Mouse (Mus musculus) stomach, embryonic 16.5 days (tissue): ENCODE measurements around the gene Minos1. TPM values are rescaled to one million over a fixed set of nuclear protein-coding genes. Genes with fewer than 3 reads are reported as not detected.

ENCODE experiments used
- ATAC-seq: fragments of 200-750 bp; cut with Nextera tagmentation; 2 replicates; pipeline ENCODE4 v1.8.0; 2017; ENCODE audit warnings: moderate number of reproducible peaks, moderate TSS enrichment; ENCODE audit not compliant: insufficient read depth, low FRiP score
- H3K27ac ChIP-seq: fragments of 300-500 bp; sonication (generic); 2 replicates; pipeline ENCODE4 v1.5.1; 2014; ENCODE audit warnings: low read length
- H3K27me3 ChIP-seq: fragments of 300-500 bp; sonication (generic); 2 replicates; pipeline ENCODE4 v1.6.1; 2014; ENCODE audit warnings: low read length, control low read depth, mixed read lengths; ENCODE audit not compliant: control insufficient read depth, insufficient read depth
- H3K36me3 ChIP-seq: fragments of 300-500 bp; sonication (generic); 2 replicates; pipeline ENCODE4 v1.6.1; 2014; ENCODE audit warnings: low read length; ENCODE audit not compliant: control insufficient read depth, insufficient read depth
- H3K4me1 ChIP-seq: fragments of 300-500 bp; sonication (generic); 2 replicates; pipeline ENCODE4 v1.6.1; 2014; ENCODE audit warnings: low read length, control low read depth, mixed read lengths; ENCODE audit not compliant: control insufficient read depth, insufficient read depth
- H3K4me2 ChIP-seq: fragments of 300-500 bp; sonication (generic); 2 replicates; pipeline ENCODE4 v1.6.1; 2014; ENCODE audit warnings: low read depth, low read length, mixed read lengths
- H3K4me3 ChIP-seq: fragments of 300-500 bp; sonication (generic); replicated peaks from 2 replicates; pipeline ENCODE4 v1.5.1; 2014; ENCODE audit warnings: mild to moderate bottlenecking, low read length
- H3K9ac ChIP-seq: fragments of 300-500 bp; sonication (generic); 2 replicates; pipeline ENCODE4 v1.6.1; 2014; ENCODE audit warnings: low read length
- H3K9me3 ChIP-seq: fragments of 300-500 bp; sonication (generic); replicated peaks from 2 replicates; pipeline ENCODE4 v1.6.1; 2016; ENCODE audit warnings: low read length, control low read depth; ENCODE audit not compliant: control insufficient read depth
- WGBS: fragments of 180-500 bp; shearing (Covaris S2); extraction: QIAGEN DNeasy Blood & Tissue Kit; methylation state at CpG from one replicate; pipeline ENCODE4 v1.1.7; 2014; 5-methylcytosine and 5-hydroxymethylcytosine counted together
- polyA plus RNA-seq: library from polyadenylated mRNA; unstranded; fragments of >200 nt; fragmentation: Nextera tagmentation; extraction: Ambion mirVana; gene quantifications from 2 replicates; pipeline ENCODE4 v1.2.1, GENCODE M21; 2015

The Minos1 gene
- 442 and 560 TPM in 2 replicates for polyA plus RNA-seq

- peak within 1 kb of the TSS; percentile 90 for H3K27ac ChIP-seq
- no peaks in the 10 kb centered on the region for H3K36me3 ChIP-seq
- no peaks in the 10 kb centered on the region for H3K9me3 ChIP-seq
- peaks cover 10% of the 10 kb centered on the region for H3K4me1 ChIP-seq
- WGBS = under 1% methylated on average over 63 of the region's 63 CpGs
- peak within 1 kb of the TSS; percentile 97 for H3K9ac ChIP-seq
- peak within 1 kb of the TSS; percentile 99 for H3K4me3 ChIP-seq
- peak; percentile 98 for ATAC-seq
- H3K27me3 ChIP-seq = no peaks in the 10 kb centered on the region
- H3K4me2 ChIP-seq = peak within 1 kb of the TSS; percentile 91
Observed at GRCm38 (mm10) chr4:139130701-139131549, at the start of gene Minos1. Gene Minos1, minus strand, starts transcription at chr4:139131113.

GRCm38 (mm10) chr4:139179731-139180625 is 49.1 kb upstream of the Minos1 start:
- peak overlapping the region; percentile 63 for H3K27ac ChIP-seq
- no peaks in the 10 kb centered on the region for H3K27me3 ChIP-seq
- no peak overlapping the region for H3K4me2 ChIP-seq
- H3K4me3 ChIP-seq = no peak overlapping the region
- H3K4me1 ChIP-seq = peaks cover 20% of the 10 kb centered on the region
- 0 out of 2 replicates have a peak, but pooled peaks cover 5% of the 10 kb centered on the region for H3K9me3 ChIP-seq
- no peak overlapping the region for H3K9ac ChIP-seq
- no peaks in the 10 kb centered on the region for H3K36me3 ChIP-seq
- ATAC-seq = peak; percentile 88; the same call in 1 of the 2 replicates
- 33% methylated on average over 17 of the region's 17 CpGs for WGBS

- H3K27me3 ChIP-seq = no peaks in the 10 kb centered on the region
- H3K4me2 ChIP-seq = no peak overlapping the region
- H3K27ac ChIP-seq = peak overlapping the region; percentile 63; the same call in 1 of the 2 replicates
- 0 out of 2 replicates have a peak, but pooled peaks cover 5% of the 10 kb centered on the region for H3K9me3 ChIP-seq
- peaks cover 23% of the 10 kb centered on the region for H3K4me1 ChIP-seq
- H3K9ac ChIP-seq = no peak overlapping the region
- no peak overlapping the region for H3K4me3 ChIP-seq
- no peak for ATAC-seq
- H3K36me3 ChIP-seq = no peaks in the 10 kb centered on the region
- WGBS = 76% methylated on average over 2 of the region's 2 CpGs
Observed at GRCm38 (mm10) chr4:139179218-139179617, 48.3 kb upstream of the Minos1 start.

- Histone ChIP-seq H3K27ac (no peak overlapping the region), H3K9me3 (0 out of 2 replicates have a peak, but pooled peaks cover 5% of the 10 kb centered on the region), H3K4me3 (no peak overlapping the region), H3K4me2 (no peak overlapping the region), H3K27me3 (no peaks in the 10 kb centered on the region), H3K4me1 (peaks cover 23% of the 10 kb centered on the region), H3K9ac (no peak overlapping the region), H3K36me3 (no peaks in the 10 kb centered on the region)
- 91% methylated on average over 11 of the region's 11 CpGs for WGBS
- no peak for ATAC-seq
Observed at GRCm38 (mm10) chr4:139178377-139178776, 47.5 kb upstream of the Minos1 start.

GRCm38 (mm10) chr4:139177921-139178320 is 47.0 kb upstream of the Minos1 start:
- Histone ChIP-seq H3K4me2 (no peak overlapping the region), H3K9me3 (0 out of 2 replicates have a peak, but pooled peaks cover 5% of the 10 kb centered on the region), H3K36me3 (no peaks in the 10 kb centered on the region), H3K9ac (no peak overlapping the region), H3K27ac (no peak overlapping the region), H3K27me3 (no peaks in the 10 kb centered on the region), H3K4me1 (peaks cover 23% of the 10 kb centered on the region), H3K4me3 (no peak overlapping the region)
- WGBS = 96% methylated on average over 3 of the region's 3 CpGs
- no peak for ATAC-seq

DNA sequence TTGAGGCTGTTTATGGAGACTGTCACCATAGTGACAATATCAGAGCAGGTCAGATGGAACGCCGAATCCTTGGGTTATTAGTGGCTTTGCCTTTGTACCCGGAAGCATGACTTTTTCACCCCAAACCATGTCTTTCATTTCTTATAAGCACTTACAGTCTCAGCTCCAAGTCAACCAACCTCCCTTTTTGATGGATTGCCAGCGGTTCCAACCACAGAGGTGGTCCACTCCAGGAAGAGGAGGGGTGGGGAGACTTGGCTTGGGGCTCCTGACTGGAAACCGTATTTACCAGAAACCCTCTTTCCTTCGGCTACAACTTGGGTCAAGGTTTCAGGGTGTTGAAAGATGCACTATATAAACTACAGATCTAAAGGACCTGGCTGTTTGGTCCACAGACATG is 45.1 kb upstream of the Minos1 start:
- Histone ChIP-seq H3K36me3 (no peaks in the 10 kb centered on the region), H3K4me1 (peaks cover 23% of the 10 kb centered on the region), H3K4me2 (peak overlapping the region; percentile 28), H3K27me3 (no peaks in the 10 kb centered on the region), H3K4me3 (no peak overlapping the region), H3K9me3 (0 out of 2 replicates have a peak, but pooled peaks cover 5% of the 10 kb centered on the region), H3K27ac (no peak overlapping the region; the same call in 1 of the 2 replicates), H3K9ac (no peak overlapping the region)
- 30% methylated on average over 6 of the region's 6 CpGs for WGBS
- no peak for ATAC-seq

DNA sequence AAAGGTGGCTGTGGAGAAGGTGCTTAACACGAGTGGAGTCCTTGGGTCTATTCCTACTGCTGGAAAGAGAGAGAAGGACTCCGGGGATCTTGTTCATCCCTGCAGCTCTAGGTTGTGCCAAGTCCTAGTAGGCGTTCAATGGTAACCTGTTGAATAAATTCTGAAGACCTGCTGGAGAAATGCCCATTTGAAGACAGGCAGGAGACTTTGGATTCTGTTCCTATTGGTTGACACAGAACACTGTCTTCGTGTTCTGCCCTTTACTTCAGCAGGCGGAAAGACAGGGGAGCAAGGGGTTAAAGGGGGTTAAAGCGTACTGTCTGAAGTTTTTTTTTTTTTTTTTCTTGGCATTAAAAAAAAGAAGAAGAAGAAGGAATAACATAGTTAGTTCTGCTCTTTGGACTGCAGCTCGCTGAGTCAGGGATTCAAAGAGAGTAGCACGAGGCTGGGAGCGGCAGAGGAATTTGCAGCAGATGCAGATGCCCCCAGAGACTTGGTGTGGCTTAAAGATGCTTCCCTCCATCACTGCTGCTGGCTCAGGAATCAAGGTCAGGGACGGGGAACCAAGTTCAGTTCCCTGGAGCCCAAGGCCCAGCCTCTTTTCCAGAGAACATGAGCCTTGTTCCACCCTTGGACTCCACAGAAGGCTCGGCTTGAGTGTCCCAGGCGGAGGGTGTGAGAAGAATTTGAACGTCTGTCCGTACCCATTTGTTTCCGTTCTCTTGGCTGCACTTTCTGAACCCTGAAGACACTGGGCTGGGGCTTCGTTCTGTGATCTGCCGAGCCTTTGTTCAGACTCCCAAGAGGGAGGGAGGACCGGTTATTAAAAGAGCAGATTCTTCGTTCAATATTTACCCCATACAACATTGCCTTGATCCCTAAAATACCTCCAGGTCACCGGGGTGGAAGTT is 44.4 kb upstream of the Minos1 start:
- 29% methylated on average over 20 of the region's 20 CpGs for WGBS
- Histone ChIP-seq H3K9me3 (0 out of 2 replicates have a peak, but pooled peaks cover 5% of the 10 kb centered on the region), H3K4me3 (no peak overlapping the region), H3K27ac (peak overlapping the region; percentile 30; the same call in 1 of the 2 replicates), H3K9ac (0 out of 2 replicates have a peak overlapping the region, but pooled peaks have one; percentile 15), H3K27me3 (no peaks in the 10 kb centered on the region), H3K4me1 (peaks cover 29% of the 10 kb centered on the region), H3K4me2 (peak overlapping the region; percentile 28), H3K36me3 (no peaks in the 10 kb centered on the region)
- ATAC-seq = peak; percentile 35; the same call in 1 of the 2 replicates

- H3K36me3 ChIP-seq = no peaks in the 10 kb centered on the region
- H3K27ac ChIP-seq = no peak overlapping the region
- H3K4me3 ChIP-seq = no peak overlapping the region
- H3K9ac ChIP-seq = no peak overlapping the region
- H3K4me2 ChIP-seq = no peak overlapping the region
- ATAC-seq = no peak
- H3K27me3 ChIP-seq = no peaks in the 10 kb centered on the region
- WGBS = 79% methylated on average over 12 of the region's 12 CpGs
- peaks cover 9% of the 10 kb centered on the region for H3K4me1 ChIP-seq
- H3K9me3 ChIP-seq = no peaks in the 10 kb centered on the region
Observed at GRCm38 (mm10) chr4:139169748-139170279, 38.9 kb upstream of the Minos1 start.
